Comparison of ENCODE assay signal across 24 mouse cellular contexts in the genomic region with DNA sequence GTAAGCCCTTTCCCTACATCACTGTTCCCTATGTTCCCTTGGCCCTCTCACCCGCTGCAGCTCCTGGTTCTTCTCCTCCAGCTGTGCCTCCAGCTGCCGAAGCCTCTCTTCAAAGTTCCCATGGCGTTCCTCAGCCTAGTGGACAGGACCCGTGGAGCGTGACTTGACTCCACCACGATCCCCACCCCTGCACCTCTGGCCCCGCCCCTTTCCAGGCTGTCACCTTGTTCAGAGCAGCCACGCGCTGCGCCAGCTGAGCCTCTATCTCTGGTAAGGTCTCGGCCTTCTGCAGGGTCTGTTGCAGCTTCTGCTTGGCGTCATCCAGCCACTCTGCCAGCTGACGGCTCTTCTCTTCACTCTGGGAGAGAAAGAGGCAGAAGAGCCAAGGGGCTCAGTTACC. TPM values are rescaled to one million over a fixed set of nuclear protein-coding genes. Genes with fewer than 3 reads are reported as not detected.
DNase-seq lines count a peak whose midpoint lies in the region; ATAC-seq and TF ChIP-seq lines count a peak whose summit lies in the region.
"Had no signal": no experiment of that assay in that cellular context is flagged by ENCODE, and none has a peak within 500 bp of the region (broad histone marks: within the 10 kb centered on the region; RNA-seq: fewer than 3 reads in every experiment).

No protein-coding gene starts in this region.

- ATAC-seq in kidney, embryonic 15.5 days (replicated peaks; ENCODE audit: low FRiP score) = 0 out of 2 replicates have a peak, but pooled peaks have one; percentile 26
- no peak for ATAC-seq in kidney, embryonic 14.5 days (ENCODE audit: low FRiP score, low TSS enrichment)
- ATAC-seq in midbrain, embryonic 14.5 days (ENCODE audit: low FRiP score, low TSS enrichment) = no peak
- no peak for ATAC-seq in stomach, postnatal 0 days (ENCODE audit: low FRiP score, low TSS enrichment)
- ATAC-seq: activated CD4-positive, CD25-positive, alpha-beta regulatory T cell, adult 4 months; forebrain, postnatal 0 days had no signal

- no peak overlapping the region for H3K4me3 ChIP-seq in kidney, embryonic 15.5 days (replicated peaks)
- no peak overlapping the region for H3K4me3 ChIP-seq in kidney, embryonic 14.5 days (ENCODE audit: low read length)
- H3K4me3 ChIP-seq in midbrain, embryonic 10.5 days = 0 out of 2 replicates have a peak overlapping the region, but pooled peaks have one; percentile 7
- no peak overlapping the region for H3K4me3 ChIP-seq in midbrain, embryonic 14.5 days (replicated peaks; ENCODE audit: low read depth, low read length)
- H3K4me3 ChIP-seq in stomach, postnatal 0 days (ENCODE audit: low read depth, low read length) = no peak overlapping the region
- H3K4me3 ChIP-seq: embryonic facial prominence, embryonic 12.5 days; forebrain, embryonic 12.5 days; heart, adult 2 months; heart, embryonic 15.5 days; hindbrain, embryonic 13.5 days had no signal

- H3K27ac ChIP-seq in kidney, embryonic 15.5 days = no peak overlapping the region
- no peak overlapping the region for H3K27ac ChIP-seq in kidney, embryonic 14.5 days (ENCODE audit: low read depth, low read length)
- no peak overlapping the region for H3K27ac ChIP-seq in midbrain, embryonic 10.5 days (replicated peaks)
- no peak overlapping the region for H3K27ac ChIP-seq in midbrain, embryonic 14.5 days (replicated peaks; ENCODE audit: low read depth, low read length)
- no peak overlapping the region for H3K27ac ChIP-seq in stomach, postnatal 0 days (replicated peaks)
- H3K27ac ChIP-seq: embryonic facial prominence, embryonic 12.5 days; forebrain, embryonic 12.5 days; heart, adult 2 months; heart, embryonic 15.5 days; hindbrain, embryonic 13.5 days; hindbrain, postnatal 0 days had no signal

- H3K9me3 ChIP-seq in kidney, embryonic 15.5 days (replicated peaks) = no peaks in the 10 kb centered on the region
- H3K9me3 ChIP-seq in kidney, embryonic 14.5 days (ENCODE audit: control insufficient read depth, low read length) = no peaks in the 10 kb centered on the region
- no peaks in the 10 kb centered on the region for H3K9me3 ChIP-seq in midbrain, embryonic 10.5 days (replicated peaks)
- no peaks in the 10 kb centered on the region for H3K9me3 ChIP-seq in midbrain, embryonic 14.5 days (ENCODE audit: control insufficient read depth, low read length)
- no peaks in the 10 kb centered on the region for H3K9me3 ChIP-seq in stomach, postnatal 0 days (ENCODE audit: control insufficient read depth, low read length)
- H3K9me3 ChIP-seq: embryonic facial prominence, embryonic 12.5 days; forebrain, embryonic 12.5 days; G1E; heart, embryonic 15.5 days; hindbrain, embryonic 13.5 days had no signal

- H3K27me3 ChIP-seq in kidney, embryonic 15.5 days = peaks cover 19% of the 10 kb centered on the region
- peaks cover 13% of the 10 kb centered on the region for H3K27me3 ChIP-seq in kidney, embryonic 14.5 days (ENCODE audit: control insufficient read depth, insufficient read depth, low read length)
- H3K27me3 ChIP-seq in midbrain, embryonic 10.5 days (ENCODE audit: low read depth, poor library complexity, severe bottlenecking) = peaks cover 21% of the 10 kb centered on the region
- no peaks in the 10 kb centered on the region for H3K27me3 ChIP-seq in midbrain, embryonic 14.5 days (ENCODE audit: control insufficient read depth, insufficient read depth, low read length)
- peaks cover 2% of the 10 kb centered on the region; the same call in 1 of the 2 replicates for H3K27me3 ChIP-seq in stomach, postnatal 0 days (ENCODE audit: control insufficient read depth, insufficient read depth, low read length)

- H3K4me2 ChIP-seq in kidney, embryonic 15.5 days = peak overlapping the region; percentile 28; the same call in 1 of the 2 replicates
- no peak overlapping the region for H3K4me2 ChIP-seq in kidney, embryonic 14.5 days (replicated peaks; ENCODE audit: low read depth, low read length)
- H3K4me2 ChIP-seq in midbrain, embryonic 14.5 days (ENCODE audit: low read length) = no peak overlapping the region
- no peak overlapping the region for H3K4me2 ChIP-seq in stomach, postnatal 0 days (replicated peaks; ENCODE audit: low read depth)
- H3K4me2 ChIP-seq: embryonic facial prominence, embryonic 12.5 days; forebrain, embryonic 12.5 days; heart, embryonic 11.5 days; heart, embryonic 15.5 days; hindbrain, embryonic 13.5 days had no signal

- TF ChIP-seq CTCF in stomach, postnatal 0 days (IDR thresholded peaks at IDR 0.05; ENCODE audit: low read depth) = no peak

- TF ChIP-seq EP300 in stomach, postnatal 0 days (optimal IDR thresholded peaks at IDR 0.05) = no peak

- H3K4me1 ChIP-seq in kidney, embryonic 15.5 days = peaks cover 10% of the 10 kb centered on the region
- no peaks in the 10 kb centered on the region for H3K4me1 ChIP-seq in kidney, embryonic 14.5 days (ENCODE audit: control insufficient read depth, insufficient read depth, low read length)
- H3K4me1 ChIP-seq in midbrain, embryonic 10.5 days = peaks cover 6% of the 10 kb centered on the region; the same call in 1 of the 2 replicates
- 0 out of 2 replicates have a peak, but pooled peaks cover 1% of the 10 kb centered on the region for H3K4me1 ChIP-seq in midbrain, embryonic 14.5 days (ENCODE audit: control insufficient read depth, insufficient read depth, low read length)
- H3K4me1 ChIP-seq in stomach, postnatal 0 days (replicated peaks; ENCODE audit: control insufficient read depth, insufficient read depth) = no peaks in the 10 kb centered on the region
- H3K4me1 ChIP-seq: embryonic facial prominence, embryonic 12.5 days; forebrain, embryonic 12.5 days; heart, embryonic 15.5 days had no signal

- no peaks in the 10 kb centered on the region for H3K36me3 ChIP-seq in kidney, embryonic 15.5 days
- no peaks in the 10 kb centered on the region for H3K36me3 ChIP-seq in kidney, embryonic 14.5 days (ENCODE audit: control insufficient read depth, insufficient read depth, low read length)
- H3K36me3 ChIP-seq in midbrain, embryonic 10.5 days = peaks cover 46% of the 10 kb centered on the region
- H3K36me3 ChIP-seq in midbrain, embryonic 14.5 days (ENCODE audit: control insufficient read depth, insufficient read depth, low read length) = peaks cover 75% of the 10 kb centered on the region
- H3K36me3 ChIP-seq in stomach, postnatal 0 days (ENCODE audit: control insufficient read depth, insufficient read depth, low read length) = no peaks in the 10 kb centered on the region
- H3K36me3 ChIP-seq: embryonic facial prominence, embryonic 12.5 days; G1E; heart, embryonic 15.5 days had no signal

- no peak overlapping the region for H3K9ac ChIP-seq in kidney, embryonic 15.5 days
- no peak overlapping the region for H3K9ac ChIP-seq in kidney, embryonic 14.5 days (ENCODE audit: low read depth, low read length)
- H3K9ac ChIP-seq in midbrain, embryonic 14.5 days (replicated peaks; ENCODE audit: low read length) = no peak overlapping the region
- H3K9ac ChIP-seq in stomach, postnatal 0 days (ENCODE audit: low read length) = no peak overlapping the region
- H3K9ac ChIP-seq: embryonic facial prominence, embryonic 12.5 days; forebrain, embryonic 12.5 days; forebrain, postnatal 0 days; heart, embryonic 15.5 days; hindbrain, embryonic 13.5 days had no signal

- DNase-seq in midbrain, embryonic 10.5 days (ENCODE audit: low spot score) = no peak
- DNase-seq in midbrain, embryonic 14.5 days = no peak
- DNase-seq in ZHBTc4 (ENCODE audit: low read depth, low spot score) = peak; percentile 44
- peak; percentile 49 for DNase-seq in stomach, postnatal 0 days (ENCODE audit: low spot score)
- DNase-seq in thymus, postnatal 4 days = no peak
- DNase-seq: adrenal gland, adult 2 months; adrenal gland, postnatal 25 days; cerebellum, adult 2 months; cerebellum, postnatal 14 days; embryo, embryonic 11 days; forebrain, postnatal 0 days; gastrocnemius, postnatal 14 days; heart, adult 2 months; heart, postnatal 14 days had no signal

- WGBS in kidney, embryonic 15.5 days = 37% methylated on average over 13 of the region's 13 CpGs
- WGBS in kidney, embryonic 14.5 days = 33% methylated on average over 13 of the region's 13 CpGs
- 57% methylated on average over 13 of the region's 13 CpGs for WGBS in midbrain, embryonic 10.5 days
- WGBS in midbrain, embryonic 14.5 days = 53% methylated on average over 13 of the region's 13 CpGs
- WGBS in stomach, postnatal 0 days = 46% methylated on average over 13 of the region's 13 CpGs

RNA-seq across cellular contexts. Expression of a gene that starts 10.7 kb away (rescaled TPM):
- 6.7 and 7.5 TPM in 2 replicates for polyA plus RNA-seq in kidney, embryonic 15.5 days (2015; fragmentation: Nextera tagmentation; extraction: Ambion mirVana)
- 6.7 and 7.6 TPM in 2 replicates for polyA plus RNA-seq in kidney, embryonic 14.5 days (2014; fragmentation: Nextera tagmentation; extraction: Ambion mirVana)
- 6.4 and 7.4 TPM in 2 replicates for polyA plus RNA-seq in midbrain, embryonic 10.5 days (2016; fragmentation: Nextera tagmentation; extraction: Ambion mirVana)
- polyA plus RNA-seq in midbrain, embryonic 14.5 days (2014; fragmentation: Nextera tagmentation; extraction: Ambion mirVana) = 26.9 and 28.0 TPM in 2 replicates
- 6.0 and 7.1 TPM in 2 replicates for polyA plus RNA-seq in stomach, postnatal 0 days (2015; fragmentation: Nextera tagmentation; extraction: Ambion mirVana)
- polyA plus RNA-seq: activated CD4-positive, CD25-positive, alpha-beta regulatory T cell, adult 4 months had no signal

RNA-seq across cellular contexts. Expression of a gene that starts 14.3 kb away (rescaled TPM):
- polyA plus RNA-seq in kidney, embryonic 15.5 days (2015; fragmentation: Nextera tagmentation; extraction: Ambion mirVana) = 0.41 and 0.96 TPM in 2 replicates
- 0.57 and 0.66 TPM in 2 replicates for polyA plus RNA-seq in kidney, embryonic 14.5 days (2014; fragmentation: Nextera tagmentation; extraction: Ambion mirVana)
- 1.0 and 1.4 TPM in 2 replicates for polyA plus RNA-seq in midbrain, embryonic 10.5 days (2016; fragmentation: Nextera tagmentation; extraction: Ambion mirVana)
- 11.6 and 26.5 TPM in 2 replicates for polyA plus RNA-seq in midbrain, embryonic 14.5 days (2014; fragmentation: Nextera tagmentation; extraction: Ambion mirVana)
- 5.9 and 6.1 TPM in 2 replicates for polyA plus RNA-seq in stomach, postnatal 0 days (2015; fragmentation: Nextera tagmentation; extraction: Ambion mirVana)
- polyA plus RNA-seq: activated CD4-positive, CD25-positive, alpha-beta regulatory T cell, adult 4 months had no signal

RNA-seq across cellular contexts. Expression of a gene that starts 21.0 kb away (rescaled TPM):
- polyA plus RNA-seq in kidney, embryonic 15.5 days (2015; fragmentation: Nextera tagmentation; extraction: Ambion mirVana) = 2.1 and 2.5 TPM in 2 replicates
- 1.5 and 2.7 TPM in 2 replicates for polyA plus RNA-seq in kidney, embryonic 14.5 days (2014; fragmentation: Nextera tagmentation; extraction: Ambion mirVana)
- polyA plus RNA-seq in midbrain, embryonic 10.5 days (2016; fragmentation: Nextera tagmentation; extraction: Ambion mirVana) = 0.12 and 0.29 TPM in 2 replicates
- polyA plus RNA-seq in midbrain, embryonic 14.5 days (2014; fragmentation: Nextera tagmentation; extraction: Ambion mirVana) = not detected in 2 replicates
- 0.80 and 0.85 TPM in 2 replicates for polyA plus RNA-seq in stomach, postnatal 0 days (2015; fragmentation: Nextera tagmentation; extraction: Ambion mirVana)
- polyA plus RNA-seq: activated CD4-positive, CD25-positive, alpha-beta regulatory T cell, adult 4 months; adrenal gland, adult 2 months; forebrain, postnatal 0 days; G1E had no signal

RNA-seq across cellular contexts. Expression of a gene that starts 22.5 kb away (rescaled TPM):
- 17.4 and 19.0 TPM in 2 replicates for polyA plus RNA-seq in kidney, embryonic 15.5 days (2015; fragmentation: Nextera tagmentation; extraction: Ambion mirVana)
- polyA plus RNA-seq in kidney, embryonic 14.5 days (2014; fragmentation: Nextera tagmentation; extraction: Ambion mirVana) = 10.1 and 11.3 TPM in 2 replicates
- polyA plus RNA-seq in midbrain, embryonic 10.5 days (2016; fragmentation: Nextera tagmentation; extraction: Ambion mirVana) = 7.0 and 9.6 TPM in 2 replicates
- polyA plus RNA-seq in midbrain, embryonic 14.5 days (2014; fragmentation: Nextera tagmentation; extraction: Ambion mirVana) = 8.4 and 9.5 TPM in 2 replicates
- 22.7 and 23.7 TPM in 2 replicates for polyA plus RNA-seq in stomach, postnatal 0 days (2015; fragmentation: Nextera tagmentation; extraction: Ambion mirVana)

RNA-seq across cellular contexts. Expression of a gene that starts 39.5 kb away (rescaled TPM):
- polyA plus RNA-seq in kidney, embryonic 15.5 days (2015; fragmentation: Nextera tagmentation; extraction: Ambion mirVana) = 225 and 242 TPM in 2 replicates
- 100 and 171 TPM in 2 replicates for polyA plus RNA-seq in kidney, embryonic 14.5 days (2014; fragmentation: Nextera tagmentation; extraction: Ambion mirVana)
- 254 and 268 TPM in 2 replicates for polyA plus RNA-seq in midbrain, embryonic 10.5 days (2016; fragmentation: Nextera tagmentation; extraction: Ambion mirVana)
- 80.6 and 135 TPM in 2 replicates for polyA plus RNA-seq in midbrain, embryonic 14.5 days (2014; fragmentation: Nextera tagmentation; extraction: Ambion mirVana)
- polyA plus RNA-seq in stomach, postnatal 0 days (2015; fragmentation: Nextera tagmentation; extraction: Ambion mirVana) = 73.7 and 78.8 TPM in 2 replicates

Comparison
In these comparisons a context has a peak if more than half of its experiments do, and no peak if none do; other contexts are left out.
1. DNase-seq: peak in ZHBTc4 (single experiment) and stomach, postnatal 0 days (single experiment); none in midbrain, embryonic 10.5 days (single experiment), midbrain, embryonic 14.5 days (single experiment) and thymus, postnatal 4 days (single experiment).